Mouse (Mus musculus): ENCODE results near the gene Ubash3b. TPM values are rescaled to one million over a fixed set of nuclear protein-coding genes. Genes with fewer than 3 reads are reported as not detected.

Gene Ubash3b
- polyA plus RNA-seq, 1 experiment from 2014 or later, result 13.7 TPM

DNA sequence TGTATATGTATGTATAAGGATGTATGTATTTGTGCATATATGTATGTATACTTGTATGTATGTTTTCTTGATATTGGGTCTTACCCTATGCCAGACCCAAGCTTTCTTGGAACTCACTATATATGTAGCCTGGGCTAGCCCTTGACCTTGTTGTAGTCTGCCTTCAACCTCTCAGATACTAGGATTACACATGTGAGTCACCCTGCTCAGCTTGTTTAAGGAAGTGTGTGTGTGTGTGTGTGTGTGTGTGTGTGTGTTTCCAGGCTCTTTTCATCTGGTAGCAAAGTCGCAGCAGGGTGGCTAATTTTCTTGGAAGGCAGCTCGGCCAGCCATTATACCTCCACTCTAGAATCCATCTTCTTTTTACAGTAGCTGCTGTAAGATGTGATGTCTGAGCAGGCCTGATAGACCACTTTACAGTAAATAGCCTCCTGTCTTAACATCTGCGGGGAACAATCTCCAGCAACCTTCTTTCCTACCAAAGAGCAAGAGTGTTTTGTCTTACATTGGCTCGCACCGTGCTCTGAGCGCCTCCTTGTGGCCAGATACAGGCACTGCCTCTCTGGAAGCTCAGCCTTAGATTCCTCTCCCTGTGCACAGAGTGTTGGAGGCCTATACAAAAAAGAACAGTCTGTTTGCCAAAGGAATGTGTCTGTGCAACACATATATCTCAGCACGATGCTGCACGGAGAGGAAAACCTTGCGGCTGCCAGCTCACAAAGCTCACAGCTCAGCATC, 29.4 kb upstream of the Ubash3b start:
- DNase-seq (ENCODE audit: low spot score), result peak; percentile 89
- no peaks in the 10 kb centered on the region for H3K9me3 ChIP-seq (ENCODE audit: control insufficient read depth, low read length)
- no peaks in the 10 kb centered on the region for H3K27me3 ChIP-seq (ENCODE audit: control insufficient read depth, insufficient read depth, low read length)
- peak; percentile 71; the same call in 1 of the 2 replicates for ATAC-seq (ENCODE audit: low FRiP score)
- H3K36me3 ChIP-seq (ENCODE audit: control insufficient read depth, insufficient read depth, low read length), result no peaks in the 10 kb centered on the region
- no peak overlapping the region for H3K27ac ChIP-seq (ENCODE audit: low read depth, low read length)
- H3K9ac ChIP-seq (ENCODE audit: low read depth, low read length), result no peak overlapping the region
- no peaks in the 10 kb centered on the region for H3K4me1 ChIP-seq (replicated peaks; ENCODE audit: control insufficient read depth, insufficient read depth, low read length)
- H3K4me3 ChIP-seq (ENCODE audit: low read depth, low read length), result no peak overlapping the region
- H3K4me2 ChIP-seq (replicated peaks; ENCODE audit: low read depth, low read length), result no peak overlapping the region
- 30% methylated on average over 9 of the region's 9 CpGs for WGBS

DNA sequence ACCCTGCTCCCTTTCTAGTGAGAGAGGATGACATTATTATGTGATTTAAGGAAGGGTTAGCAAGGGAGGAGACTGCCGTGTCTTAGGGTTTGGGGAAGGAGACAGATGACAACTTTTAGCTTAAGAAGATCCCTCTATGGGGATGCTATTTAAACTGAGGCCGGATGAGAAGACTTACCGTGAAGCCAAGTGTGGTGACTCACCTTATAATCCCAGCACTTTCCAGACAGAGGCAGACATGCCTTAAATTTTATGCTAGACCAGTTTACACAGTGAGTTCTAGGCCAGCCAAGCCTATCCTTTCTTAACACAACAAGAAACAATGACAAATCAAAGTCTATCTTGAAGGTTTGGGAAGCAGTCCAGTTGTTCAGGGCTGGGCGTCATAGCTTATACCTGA, 26.4 kb upstream of the Ubash3b start:
- DNase-seq (ENCODE audit: low spot score) (no peak), ATAC-seq (ENCODE audit: low FRiP score) (no peak)
- H3K27me3 ChIP-seq (ENCODE audit: control insufficient read depth, insufficient read depth, low read length), result no peaks in the 10 kb centered on the region
- H3K4me2 ChIP-seq (replicated peaks; ENCODE audit: low read depth, low read length), result no peak overlapping the region
- 92% methylated on average over 4 of the region's 4 CpGs for WGBS
- no peaks in the 10 kb centered on the region for H3K9me3 ChIP-seq (ENCODE audit: control insufficient read depth, low read length)
- no peak overlapping the region for H3K4me3 ChIP-seq (ENCODE audit: low read depth, low read length)
- H3K36me3 ChIP-seq (ENCODE audit: control insufficient read depth, insufficient read depth, low read length), result no peaks in the 10 kb centered on the region
- H3K27ac ChIP-seq (ENCODE audit: low read depth, low read length), result no peak overlapping the region
- no peaks in the 10 kb centered on the region for H3K4me1 ChIP-seq (replicated peaks; ENCODE audit: control insufficient read depth, insufficient read depth, low read length)
- H3K9ac ChIP-seq (ENCODE audit: low read depth, low read length), result no peak overlapping the region

- H3K4me2 ChIP-seq (replicated peaks; ENCODE audit: low read depth, low read length), result no peak overlapping the region
- DNase-seq (ENCODE audit: low spot score) (no peak), ATAC-seq (ENCODE audit: low FRiP score) (no peak)
- no peak overlapping the region for H3K4me3 ChIP-seq (ENCODE audit: low read depth, low read length)
- no peak overlapping the region for H3K27ac ChIP-seq (ENCODE audit: low read depth, low read length)
- no peaks in the 10 kb centered on the region for H3K9me3 ChIP-seq (ENCODE audit: control insufficient read depth, low read length)
- H3K9ac ChIP-seq (ENCODE audit: low read depth, low read length), result no peak overlapping the region
- no peaks in the 10 kb centered on the region for H3K4me1 ChIP-seq (replicated peaks; ENCODE audit: control insufficient read depth, insufficient read depth, low read length)
- H3K27me3 ChIP-seq (ENCODE audit: control insufficient read depth, insufficient read depth, low read length), result no peaks in the 10 kb centered on the region
- WGBS, result 90% methylated on average over 9 of the region's 9 CpGs
- no peaks in the 10 kb centered on the region for H3K36me3 ChIP-seq (ENCODE audit: control insufficient read depth, insufficient read depth, low read length)
These were observed 26.0 kb upstream of the Ubash3b start for GRCm38 (mm10) chr9:41187498-41187897.

- 73% methylated on average over 9 of the region's 9 CpGs for WGBS
- no peak overlapping the region for H3K9ac ChIP-seq (ENCODE audit: low read depth, low read length)
- H3K36me3 ChIP-seq (ENCODE audit: control insufficient read depth, insufficient read depth, low read length), result no peaks in the 10 kb centered on the region
- H3K9me3 ChIP-seq (ENCODE audit: control insufficient read depth, low read length), result no peaks in the 10 kb centered on the region
- H3K27ac ChIP-seq (ENCODE audit: low read depth, low read length), result no peak overlapping the region
- ATAC-seq (ENCODE audit: low FRiP score) (no peak), DNase-seq (ENCODE audit: low spot score) (no peak)
- no peaks in the 10 kb centered on the region for H3K27me3 ChIP-seq (ENCODE audit: control insufficient read depth, insufficient read depth, low read length)
- no peak overlapping the region for H3K4me3 ChIP-seq (ENCODE audit: low read depth, low read length)
- H3K4me2 ChIP-seq (replicated peaks; ENCODE audit: low read depth, low read length), result no peak overlapping the region
- no peaks in the 10 kb centered on the region for H3K4me1 ChIP-seq (replicated peaks; ENCODE audit: control insufficient read depth, insufficient read depth, low read length)
These were observed 23.8 kb upstream of the Ubash3b start for GRCm38 (mm10) chr9:41185331-41185730.

DNA sequence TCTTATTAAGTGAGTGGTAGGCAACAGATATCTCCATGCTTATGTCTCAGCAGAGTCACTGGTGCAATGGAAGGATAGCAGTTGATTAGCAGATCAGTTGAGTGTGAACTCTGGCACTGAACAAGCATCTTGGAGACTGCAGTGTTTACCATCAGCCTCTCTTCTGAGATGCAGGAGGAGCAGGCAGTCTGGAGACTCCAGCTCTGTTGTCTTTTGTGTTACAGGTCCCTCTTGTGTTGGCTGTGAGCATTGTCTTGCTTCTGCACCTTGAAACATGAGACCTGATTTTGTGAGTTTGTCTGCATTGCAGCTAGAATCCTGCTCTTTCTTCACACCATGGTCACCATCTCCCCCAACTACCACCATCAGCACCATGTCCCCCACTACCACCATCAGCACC, 21.1 kb upstream of the Ubash3b start:
- no peaks in the 10 kb centered on the region for H3K4me1 ChIP-seq (replicated peaks; ENCODE audit: control insufficient read depth, insufficient read depth, low read length)
- ATAC-seq (ENCODE audit: low FRiP score) (no peak), DNase-seq (ENCODE audit: low spot score) (no peak)
- H3K27ac ChIP-seq (ENCODE audit: low read depth, low read length), result no peak overlapping the region
- H3K9ac ChIP-seq (ENCODE audit: low read depth, low read length), result no peak overlapping the region
- H3K27me3 ChIP-seq (ENCODE audit: control insufficient read depth, insufficient read depth, low read length), result no peaks in the 10 kb centered on the region
- no peak overlapping the region for H3K4me2 ChIP-seq (replicated peaks; ENCODE audit: low read depth, low read length)
- no peak overlapping the region for H3K4me3 ChIP-seq (ENCODE audit: low read depth, low read length)
- H3K9me3 ChIP-seq (ENCODE audit: control insufficient read depth, low read length), result no peaks in the 10 kb centered on the region
- no peaks in the 10 kb centered on the region for H3K36me3 ChIP-seq (ENCODE audit: control insufficient read depth, insufficient read depth, low read length)

GRCm38 (mm10) chr9:41181803-41182202, 20.3 kb upstream of the Ubash3b start:
- H3K4me3 ChIP-seq (ENCODE audit: low read depth, low read length), result no peak overlapping the region
- H3K4me2 ChIP-seq (replicated peaks; ENCODE audit: low read depth, low read length), result no peak overlapping the region
- H3K9ac ChIP-seq (ENCODE audit: low read depth, low read length), result no peak overlapping the region
- H3K4me1 ChIP-seq (replicated peaks; ENCODE audit: control insufficient read depth, insufficient read depth, low read length), result no peaks in the 10 kb centered on the region
- H3K27ac ChIP-seq (ENCODE audit: low read depth, low read length), result no peak overlapping the region
- DNase-seq (ENCODE audit: low spot score) (no peak), ATAC-seq (ENCODE audit: low FRiP score) (no peak)
- H3K9me3 ChIP-seq (ENCODE audit: control insufficient read depth, low read length), result no peaks in the 10 kb centered on the region
- WGBS, result 66% methylated on average over 8 of the region's 8 CpGs
- H3K27me3 ChIP-seq (ENCODE audit: control insufficient read depth, insufficient read depth, low read length), result no peaks in the 10 kb centered on the region
- no peaks in the 10 kb centered on the region for H3K36me3 ChIP-seq (ENCODE audit: control insufficient read depth, insufficient read depth, low read length)

- Histone ChIP-seq H3K9ac (ENCODE audit: low read depth, low read length) (no peak overlapping the region), H3K4me2 (replicated peaks; ENCODE audit: low read depth, low read length) (no peak overlapping the region), H3K9me3 (ENCODE audit: control insufficient read depth, low read length) (no peaks in the 10 kb centered on the region), H3K4me3 (ENCODE audit: low read depth, low read length) (no peak overlapping the region), H3K4me1 (replicated peaks; ENCODE audit: control insufficient read depth, insufficient read depth, low read length) (no peaks in the 10 kb centered on the region), H3K27ac (ENCODE audit: low read depth, low read length) (no peak overlapping the region), H3K27me3 (ENCODE audit: control insufficient read depth, insufficient read depth, low read length) (no peaks in the 10 kb centered on the region), H3K36me3 (ENCODE audit: control insufficient read depth, insufficient read depth, low read length) (no peaks in the 10 kb centered on the region)
- 87% methylated on average over 9 of the region's 9 CpGs for WGBS
- DNase-seq (ENCODE audit: low spot score), result no peak
- ATAC-seq (ENCODE audit: low FRiP score), result no peak
These were observed 19.9 kb upstream of the Ubash3b start for GRCm38 (mm10) chr9:41181372-41181771.

DNA sequence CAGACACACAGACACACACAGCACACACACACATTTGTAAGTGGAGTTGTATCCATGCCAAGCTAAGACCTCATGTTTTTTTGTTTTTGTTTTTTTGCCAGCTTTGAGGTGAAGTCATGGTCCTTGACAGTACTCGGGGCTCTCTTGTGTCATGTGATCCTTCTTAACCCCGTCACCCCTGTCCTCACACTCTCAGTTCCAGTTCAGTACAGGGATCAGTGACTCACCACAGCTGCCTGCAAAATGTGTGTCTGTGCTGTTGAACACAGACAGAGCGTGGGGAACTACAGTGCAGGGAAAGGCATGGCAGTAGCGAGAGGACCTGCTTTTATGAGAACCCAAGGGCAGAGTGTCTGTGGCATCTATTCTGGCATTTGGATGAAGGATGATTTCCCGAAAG, 17.6 kb upstream of the Ubash3b start:
- no peak for ATAC-seq (ENCODE audit: low FRiP score)
- Histone ChIP-seq H3K4me1 (replicated peaks; ENCODE audit: control insufficient read depth, insufficient read depth, low read length) (0 out of 2 replicates have a peak, but pooled peaks cover 2% of the 10 kb centered on the region), H3K36me3 (ENCODE audit: control insufficient read depth, insufficient read depth, low read length) (no peaks in the 10 kb centered on the region), H3K4me2 (replicated peaks; ENCODE audit: low read depth, low read length) (no peak overlapping the region), H3K4me3 (ENCODE audit: low read depth, low read length) (no peak overlapping the region), H3K27me3 (ENCODE audit: control insufficient read depth, insufficient read depth, low read length) (no peaks in the 10 kb centered on the region), H3K9me3 (ENCODE audit: control insufficient read depth, low read length) (no peaks in the 10 kb centered on the region), H3K9ac (ENCODE audit: low read depth, low read length) (no peak overlapping the region), H3K27ac (ENCODE audit: low read depth, low read length) (no peak overlapping the region)
- 89% methylated on average over 5 of the region's 5 CpGs for WGBS
- no peak for DNase-seq (ENCODE audit: low spot score)

GRCm38 (mm10) chr9:41173158-41173557, 11.7 kb upstream of the Ubash3b start:
- Histone ChIP-seq H3K27me3 (ENCODE audit: control insufficient read depth, insufficient read depth, low read length) (no peaks in the 10 kb centered on the region), H3K4me3 (ENCODE audit: low read depth, low read length) (no peak overlapping the region), H3K4me2 (replicated peaks; ENCODE audit: low read depth, low read length) (no peak overlapping the region), H3K9me3 (ENCODE audit: control insufficient read depth, low read length) (no peaks in the 10 kb centered on the region), H3K27ac (ENCODE audit: low read depth, low read length) (no peak overlapping the region), H3K4me1 (replicated peaks; ENCODE audit: control insufficient read depth, insufficient read depth, low read length) (0 out of 2 replicates have a peak, but pooled peaks cover 2% of the 10 kb centered on the region), H3K36me3 (ENCODE audit: control insufficient read depth, insufficient read depth, low read length) (no peaks in the 10 kb centered on the region), H3K9ac (ENCODE audit: low read depth, low read length) (no peak overlapping the region)
- ATAC-seq (ENCODE audit: low FRiP score) (no peak), DNase-seq (ENCODE audit: low spot score) (no peak)
- WGBS, result 75% methylated on average over 3 of the region's 3 CpGs
